Mouse (Mus musculus) inflammation-experienced regulatory T-cells, adult 6 months (primary cell): Measurements from ENCODE around the gene Cdk9. TPM values are rescaled to one million over a fixed set of nuclear protein-coding genes. Genes with fewer than 3 reads are reported as not detected.

Experiments used
- ATAC-seq: one replicate; pipeline ENCODE4 v1.8.0; 2017
- polyA plus RNA-seq, 3 experiments: library from polyadenylated mRNA; unstranded; fragments of 100-300 nt; shearing (Covaris generic); gene quantifications; one replicate each; pipeline ENCODE4 v1.2.1; 2017

Gene Cdk9
- polyA plus RNA-seq, 3 experiments from 2014 or later, result 21.2 to 31.2 (median 30.4) TPM

DNA sequence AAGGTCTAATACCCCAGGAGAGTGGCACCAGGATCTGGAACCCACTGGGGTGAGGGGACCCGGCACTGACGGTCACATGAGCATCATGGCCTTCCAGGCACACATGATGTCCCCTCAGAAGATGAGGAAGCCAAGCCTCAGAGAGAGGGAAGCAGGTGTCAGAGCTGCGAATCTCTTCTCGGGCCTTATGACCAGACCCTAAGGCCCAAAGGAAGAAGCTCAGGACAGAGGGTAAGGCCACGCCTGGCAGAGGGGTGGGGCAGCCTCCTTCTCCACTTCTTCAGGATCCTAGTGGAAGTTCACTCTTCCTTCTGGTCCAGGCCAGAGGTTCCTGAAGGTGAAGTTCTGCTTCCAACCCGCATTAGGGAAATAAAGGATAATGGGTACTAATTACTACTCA, 19.8 kb upstream of the Cdk9 start:
- no peak for ATAC-seq

DNA sequence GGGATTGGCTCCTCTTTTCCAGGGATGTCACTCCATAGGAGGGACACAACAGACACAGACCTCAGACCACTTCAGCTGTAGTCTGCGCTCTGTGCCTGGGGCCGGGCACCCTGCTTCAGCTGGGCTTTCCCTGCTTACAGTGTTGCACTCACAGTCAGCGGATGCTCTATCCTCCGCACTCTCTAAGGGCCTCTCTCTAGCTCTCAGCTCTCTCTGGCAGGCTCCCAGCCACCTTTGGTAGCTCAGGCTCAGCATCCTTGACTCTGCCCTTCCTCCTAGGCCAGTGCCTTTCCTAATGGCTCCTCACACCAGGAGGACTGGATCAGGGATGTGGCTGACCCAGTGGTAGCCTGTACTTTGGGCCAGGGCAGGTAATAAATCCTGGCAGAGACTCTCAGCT, 19.0 kb upstream of the Cdk9 start:
- ATAC-seq, result no peak

DNA sequence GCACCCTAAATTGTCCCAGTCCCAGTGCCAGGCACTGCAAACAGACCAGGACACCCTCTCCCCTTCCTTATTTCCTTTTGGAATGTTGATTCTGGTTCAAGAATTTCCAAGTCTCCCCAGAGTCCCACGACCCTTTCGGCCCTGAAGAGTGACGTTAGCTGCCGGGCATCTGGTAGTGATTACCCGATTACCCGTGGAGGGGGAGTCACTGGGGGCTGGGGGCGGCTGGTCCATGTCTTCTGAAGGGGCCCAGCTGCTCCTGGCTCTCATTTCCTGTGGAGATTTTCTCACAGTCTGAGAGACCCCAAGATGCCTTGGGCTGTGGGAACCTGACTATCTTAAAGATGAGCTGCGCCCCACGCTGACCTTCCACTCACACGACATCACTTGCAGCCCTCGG, 18.0 kb upstream of the Cdk9 start:
- ATAC-seq, result no peak

DNA sequence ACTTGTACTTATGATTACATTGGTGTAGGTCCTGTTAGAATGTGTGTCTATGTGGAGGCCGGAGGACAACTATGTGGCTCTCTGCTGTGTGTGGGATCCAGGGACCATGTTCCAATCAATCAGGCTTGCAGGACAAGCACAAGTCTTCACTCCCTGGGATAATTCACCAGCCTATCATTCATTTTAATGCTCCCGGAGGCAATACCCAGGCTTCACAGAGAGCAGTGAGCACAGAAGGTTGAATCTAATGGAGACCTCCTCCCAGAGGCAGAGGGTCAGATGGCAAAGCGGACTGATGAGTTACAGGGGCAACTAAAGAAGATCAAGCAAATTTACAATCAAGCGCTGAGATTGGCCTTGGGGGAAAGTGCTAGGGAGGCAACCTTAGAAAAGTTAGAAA, 16.7 kb upstream of the Cdk9 start:
- ATAC-seq, result no peak

DNA sequence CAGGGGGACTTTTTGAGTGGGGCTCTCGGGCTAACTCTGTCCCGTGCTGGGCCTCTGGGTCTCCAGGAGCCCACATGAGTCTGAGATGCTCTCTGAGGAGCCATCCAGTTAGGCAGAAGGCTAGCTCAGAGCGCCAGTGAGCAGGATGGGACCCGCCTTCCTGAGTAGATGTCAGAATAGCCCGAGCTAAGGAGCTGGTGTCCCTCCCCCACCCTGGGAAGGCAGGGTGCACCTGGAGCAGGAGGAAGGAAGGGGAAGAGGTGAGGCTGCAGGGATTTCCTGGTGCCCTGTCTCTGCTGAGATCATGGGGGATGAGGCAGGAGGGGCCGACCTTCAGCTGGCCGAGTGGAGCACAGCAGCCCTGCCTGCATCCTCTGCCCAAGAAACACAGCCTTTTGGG, 15.6 kb upstream of the Cdk9 start:
- ATAC-seq, result no peak

DNA sequence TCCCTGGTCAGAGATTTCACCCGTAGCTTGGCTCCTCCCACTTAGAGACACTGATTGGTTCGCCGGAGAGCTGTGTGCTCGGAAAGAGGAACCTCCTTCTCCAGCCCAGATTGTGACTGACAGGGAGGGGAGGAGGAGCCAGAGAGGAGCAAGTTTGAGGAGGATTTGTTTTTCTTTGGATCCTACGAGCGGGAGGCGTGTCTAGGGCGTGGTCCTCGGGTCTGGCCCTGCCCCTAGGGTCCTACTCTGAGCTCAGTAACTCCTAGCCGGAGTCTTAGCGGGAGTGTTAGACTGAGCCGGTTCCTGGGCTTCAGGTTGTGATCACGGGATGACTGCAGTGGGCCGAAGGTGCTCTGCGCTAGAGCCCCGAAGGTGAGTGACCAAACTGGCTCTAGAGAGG, 14.6 kb upstream of the Cdk9 start:
- no peak for ATAC-seq

DNA sequence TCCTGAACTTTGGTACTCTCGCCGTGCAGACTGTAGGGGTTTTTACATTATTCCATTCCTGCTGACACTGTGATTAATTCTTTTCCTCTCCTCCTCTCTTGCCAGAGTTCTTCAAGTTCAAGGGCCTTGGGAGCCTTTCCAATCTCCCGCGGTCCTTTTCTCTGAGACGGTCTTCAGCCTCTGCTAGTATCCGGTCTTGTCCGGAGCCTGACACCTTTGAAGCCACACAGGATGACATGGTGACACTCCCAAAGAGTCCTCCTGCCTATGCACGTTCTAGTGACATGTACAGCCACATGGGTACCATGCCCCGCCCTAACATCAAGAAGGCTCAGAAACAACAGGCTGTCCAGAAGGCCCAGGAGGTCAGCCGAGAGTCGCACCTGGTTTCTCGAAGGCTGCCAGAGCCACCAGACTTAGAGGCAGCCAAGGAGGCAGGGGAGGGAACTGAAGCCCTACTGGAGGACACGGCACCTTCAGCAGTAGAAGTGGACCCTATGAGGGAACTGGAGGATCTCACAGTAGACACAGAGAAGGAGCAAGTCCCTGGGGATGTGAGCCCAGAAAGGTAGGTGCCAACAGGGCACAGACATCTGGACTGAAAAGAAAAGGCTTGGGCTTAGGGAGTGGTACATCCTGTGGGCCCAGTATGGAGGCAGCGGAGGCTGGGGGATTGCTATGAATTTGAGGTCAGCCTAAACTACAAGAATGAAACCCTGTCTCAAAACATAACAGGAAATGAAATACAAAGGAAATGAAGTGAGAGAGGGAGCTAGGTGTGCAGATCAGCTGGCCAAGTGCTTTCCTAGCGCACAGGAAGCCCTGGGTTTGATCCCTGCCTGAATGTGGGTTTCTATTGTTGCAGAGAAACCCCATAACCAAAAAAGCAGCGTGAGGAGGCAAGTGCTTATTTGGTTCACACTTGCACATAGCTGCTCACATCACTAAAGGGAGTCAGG, 12.2 kb upstream of the Cdk9 start:
- peak; percentile 68 for ATAC-seq

DNA sequence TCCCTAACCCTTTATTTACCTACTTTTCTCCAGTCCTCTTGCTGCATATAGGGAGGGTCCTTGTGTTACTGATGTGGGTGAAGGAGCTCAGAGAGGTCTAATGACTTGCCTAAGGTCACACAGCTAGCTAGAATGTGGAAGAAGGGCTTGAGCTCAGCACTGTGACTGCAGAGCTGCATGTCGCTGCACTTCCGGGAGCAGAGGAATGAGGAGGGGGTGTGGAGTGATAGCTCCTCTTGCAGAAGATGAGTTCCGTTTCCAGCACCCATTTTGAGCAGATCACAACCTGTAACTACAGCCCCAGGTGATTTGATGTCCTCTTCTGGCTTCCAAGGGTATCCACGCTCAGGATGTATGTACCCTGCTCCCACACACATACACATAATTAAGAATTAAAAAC, 11.3 kb upstream of the Cdk9 start:
- no peak for ATAC-seq

DNA sequence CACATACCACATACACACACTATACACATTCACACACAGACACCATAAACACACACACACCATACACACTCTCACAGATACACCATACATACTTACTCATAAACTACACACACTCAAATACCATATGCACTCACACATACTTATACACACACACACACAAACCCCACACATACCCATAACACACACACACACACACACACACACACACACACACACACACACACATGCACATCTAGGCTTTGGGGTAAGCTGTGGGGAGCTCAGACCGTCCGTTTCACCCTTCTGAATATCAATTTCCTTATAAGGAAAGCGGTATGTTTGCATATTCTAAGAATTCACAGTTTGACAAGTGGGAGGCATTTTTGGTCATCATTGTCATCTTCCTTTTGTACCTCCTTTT, 9.7 kb upstream of the Cdk9 start:
- no peak for ATAC-seq

DNA sequence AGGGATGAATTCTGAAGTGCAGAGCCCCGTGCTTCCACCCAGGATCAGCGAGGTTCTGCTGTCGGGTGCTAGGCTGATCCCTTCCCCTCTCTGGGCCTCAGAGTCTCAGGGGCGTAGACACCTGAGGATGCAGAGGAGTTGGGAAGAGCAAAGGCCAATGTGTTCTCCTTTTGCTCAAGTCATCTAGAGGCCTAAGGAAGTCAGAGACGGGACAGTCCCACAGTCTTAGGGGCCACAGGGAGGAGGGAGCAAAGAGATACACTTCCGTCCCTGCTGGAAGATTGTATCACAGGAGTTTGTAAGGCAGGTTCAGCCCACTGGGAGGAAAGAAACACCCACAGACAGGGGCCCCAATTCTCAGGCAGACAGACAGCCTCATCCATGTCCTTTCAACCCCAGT, 9.2 kb upstream of the Cdk9 start:
- ATAC-seq, result peak; percentile 57

DNA sequence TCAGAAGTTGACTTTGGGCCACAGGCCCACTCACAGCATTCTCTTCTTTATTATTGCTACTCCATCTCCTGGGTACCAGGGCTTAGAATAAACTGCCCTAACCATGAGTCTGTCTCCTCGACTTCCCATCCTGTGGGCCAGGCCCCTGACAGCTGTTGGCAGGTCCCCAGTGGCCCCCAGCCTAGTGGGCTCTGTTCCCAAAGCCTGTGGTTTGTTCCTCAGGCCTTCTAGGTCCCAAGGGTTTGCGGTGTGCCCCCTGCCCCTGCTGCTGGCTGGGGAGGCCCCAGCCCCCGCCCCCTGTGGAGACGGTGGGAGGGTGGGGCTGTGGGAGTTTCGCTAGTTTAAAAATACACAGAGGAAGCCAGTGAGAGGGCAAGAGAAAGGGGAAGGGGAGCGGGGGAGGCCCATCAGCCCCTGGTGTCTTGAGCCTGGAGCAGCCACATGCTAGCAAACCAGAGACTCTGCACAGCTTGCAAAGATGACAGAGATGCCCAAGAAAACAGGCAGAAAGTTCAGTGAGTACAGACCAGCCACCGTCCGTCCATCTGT, 7.9 kb upstream of the Cdk9 start, which contains the start of gene Sh2d3c:
TSS of gene Sh2d3c (plus strand) at position 375 of the 549 bp plus-strand sequence.
- ATAC-seq, result no peak

DNA sequence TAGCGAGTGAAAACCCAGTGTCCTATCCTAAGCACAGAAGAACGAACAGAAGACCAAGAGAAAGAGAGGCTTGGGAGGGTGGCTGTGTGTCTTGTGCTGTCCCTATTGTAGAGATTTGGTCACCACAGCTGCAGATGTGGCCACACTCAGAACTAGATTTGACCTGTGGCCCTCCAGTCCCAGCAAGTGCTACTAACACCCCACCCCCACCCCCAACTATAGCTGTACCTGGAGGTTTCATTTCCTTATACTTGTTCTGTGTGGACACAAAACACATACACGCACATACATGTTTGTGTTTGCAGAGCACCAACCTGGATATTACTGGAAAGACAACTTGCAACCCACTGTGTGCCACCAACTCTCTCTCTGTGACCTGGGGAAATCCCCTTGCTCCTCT, 7.2 kb upstream of the Cdk9 start:
- no peak for ATAC-seq

DNA sequence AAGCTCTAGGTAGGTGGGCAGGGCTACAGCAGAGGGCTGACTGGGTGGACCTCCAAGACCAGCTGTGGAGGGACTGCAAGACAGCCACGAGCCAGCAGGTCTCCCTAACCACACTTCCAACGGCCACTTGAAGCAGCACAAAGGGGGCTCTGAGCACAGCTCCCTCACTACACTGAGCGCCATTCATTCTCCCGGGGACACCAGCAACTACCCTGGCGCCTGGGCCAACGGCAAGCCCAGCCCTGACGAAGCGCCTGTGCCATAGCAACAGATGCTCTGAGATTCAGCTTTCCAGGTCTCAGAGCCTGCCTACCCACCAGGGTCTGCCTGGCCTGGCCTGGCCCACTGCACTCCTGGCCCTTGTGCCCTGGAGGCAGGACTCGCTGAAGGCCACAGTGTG, 5.9 kb upstream of the Cdk9 start:
- no peak for ATAC-seq

DNA sequence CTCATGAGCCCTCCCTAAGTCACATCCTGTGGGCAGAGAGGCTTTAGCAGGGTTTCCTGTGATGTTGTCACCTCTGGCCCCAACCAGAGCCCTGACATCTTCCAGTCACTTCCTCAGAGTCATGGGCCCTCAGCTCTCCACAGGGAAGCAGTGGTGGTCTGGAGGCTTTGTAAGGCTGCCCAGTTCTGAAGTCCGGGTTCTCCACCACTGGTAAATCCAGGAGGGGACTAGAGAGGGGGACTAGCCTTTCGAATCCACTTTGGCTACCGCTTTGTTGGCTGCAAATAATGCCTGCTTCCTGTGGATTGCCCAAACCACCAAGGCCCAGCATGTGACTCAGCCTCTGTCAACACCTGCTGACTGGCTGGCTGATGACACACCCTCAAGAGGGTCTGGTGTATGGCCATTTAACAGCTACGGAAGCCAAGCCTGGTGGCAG, 2.1 kb upstream of the Cdk9 start:
- peak; percentile 42 for ATAC-seq

DNA sequence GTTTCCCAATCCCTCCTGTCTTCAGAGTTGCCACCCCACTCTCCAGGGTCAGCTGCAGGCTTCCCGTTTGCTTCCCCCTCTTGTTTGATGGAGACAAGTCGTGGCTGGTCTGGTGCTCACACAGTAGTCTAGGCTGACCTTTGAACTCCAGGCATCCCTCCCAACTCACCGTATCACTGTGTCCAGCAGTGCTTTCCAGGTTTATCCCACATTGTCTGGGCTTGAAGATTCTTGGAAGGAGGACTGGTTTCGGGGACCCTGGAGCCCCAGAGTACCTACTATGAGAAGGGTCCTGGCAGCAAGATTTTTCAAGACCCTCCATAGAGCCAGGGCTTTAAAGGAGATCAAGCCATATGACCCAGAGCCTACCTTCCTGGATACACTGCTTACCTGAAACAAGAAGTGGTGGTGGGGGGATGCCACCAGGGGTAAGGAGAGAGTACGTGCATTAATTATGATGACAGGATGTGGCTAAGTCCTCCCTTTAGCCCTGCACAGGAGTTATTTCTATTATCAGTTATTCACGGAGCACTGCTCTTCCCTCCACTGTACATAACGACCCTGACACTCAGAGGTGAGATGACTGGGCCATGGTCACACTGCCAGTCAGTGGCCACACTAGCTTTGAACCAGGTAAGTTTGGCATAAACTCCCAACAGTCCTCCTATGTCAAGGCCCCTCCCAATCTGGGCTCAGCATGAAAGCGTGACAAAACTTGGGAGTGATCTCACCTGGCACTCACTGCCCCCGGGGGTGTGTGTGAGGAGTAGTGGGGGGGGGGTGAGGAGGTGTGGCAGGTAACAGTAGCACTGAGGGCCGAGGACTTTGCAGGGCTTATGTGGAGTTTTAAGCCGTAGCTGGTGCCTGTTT, 1.5 kb upstream of the Cdk9 start:
- peak; percentile 30 for ATAC-seq

DNA sequence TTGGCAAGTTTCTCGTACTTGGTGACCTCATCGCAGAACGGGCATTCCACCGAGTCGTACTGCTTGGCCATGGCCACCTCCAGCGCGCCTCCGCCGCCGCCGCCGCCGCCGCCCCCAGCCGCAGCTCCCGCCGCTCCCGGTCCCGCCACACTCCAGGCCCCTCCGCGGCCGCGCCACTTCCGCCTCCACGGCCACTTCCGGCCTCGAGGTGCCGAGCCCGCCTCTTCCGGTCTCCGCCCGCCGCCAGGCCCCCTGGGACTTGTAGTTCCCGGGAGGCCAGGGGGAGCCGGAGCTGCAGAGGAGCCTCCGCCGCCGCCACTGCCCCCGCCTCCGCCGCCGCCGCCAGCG, 316 bp downstream of the Cdk9 start:
- peak; percentile 59 for ATAC-seq

DNA sequence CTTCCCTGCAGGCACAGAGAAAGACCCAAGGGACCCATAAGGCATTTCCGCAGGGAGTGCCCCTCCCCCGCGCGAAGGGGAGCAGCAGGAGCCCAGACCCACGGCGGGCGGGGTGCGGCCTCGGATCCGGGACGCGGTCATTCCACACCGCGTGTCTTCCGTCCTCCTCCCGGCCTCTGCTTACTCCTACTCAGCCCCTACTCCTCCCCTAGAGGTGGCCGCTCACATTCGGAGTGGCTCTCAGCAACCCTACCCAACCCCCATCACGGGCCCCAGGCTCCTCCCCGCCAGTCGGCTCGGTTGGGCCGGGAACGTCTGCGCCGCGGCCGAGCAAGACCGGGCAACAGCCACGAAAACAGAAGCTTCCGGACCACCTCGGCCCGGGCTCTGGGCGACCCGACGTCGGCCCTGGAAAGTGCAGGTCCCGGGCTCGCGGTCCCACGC, 746 bp downstream of the Cdk9 start:
- no peak for ATAC-seq

DNA sequence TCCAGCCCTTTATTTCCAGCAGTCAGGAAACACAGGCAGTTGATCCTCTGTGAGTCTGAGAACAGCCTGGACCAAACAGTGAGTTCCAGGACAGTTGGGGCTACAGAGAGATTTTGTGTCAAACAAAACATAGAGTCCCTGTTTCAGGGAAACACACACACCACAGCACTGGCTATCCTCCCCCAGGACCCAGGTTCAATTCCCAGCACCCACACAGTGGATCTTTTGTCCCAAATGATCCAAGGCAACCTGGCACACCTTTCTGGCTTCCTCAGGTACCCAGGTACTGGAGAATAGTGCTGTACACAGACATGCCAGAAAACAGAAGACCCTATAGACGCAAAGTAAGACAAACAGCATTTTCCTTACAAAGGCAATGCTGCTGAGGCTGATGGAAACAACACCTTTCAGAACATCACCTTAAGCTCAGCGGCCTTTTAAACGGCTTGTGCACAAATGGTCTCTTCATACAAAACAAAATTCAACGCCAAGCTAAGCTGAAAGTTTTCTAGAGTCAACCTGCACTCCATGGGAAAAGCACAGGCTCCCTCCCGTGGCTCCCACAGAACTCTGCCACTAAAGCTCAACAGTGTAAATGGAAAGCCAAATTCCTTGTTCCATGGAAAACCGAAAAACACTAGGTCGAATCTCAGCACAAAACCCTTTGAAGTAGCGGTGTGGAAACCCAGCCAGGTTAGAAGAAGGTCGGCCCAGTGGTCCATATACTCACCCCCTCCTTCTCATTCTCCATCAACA, 1.4 kb downstream of the Cdk9 start:
- ATAC-seq, result no peak

DNA sequence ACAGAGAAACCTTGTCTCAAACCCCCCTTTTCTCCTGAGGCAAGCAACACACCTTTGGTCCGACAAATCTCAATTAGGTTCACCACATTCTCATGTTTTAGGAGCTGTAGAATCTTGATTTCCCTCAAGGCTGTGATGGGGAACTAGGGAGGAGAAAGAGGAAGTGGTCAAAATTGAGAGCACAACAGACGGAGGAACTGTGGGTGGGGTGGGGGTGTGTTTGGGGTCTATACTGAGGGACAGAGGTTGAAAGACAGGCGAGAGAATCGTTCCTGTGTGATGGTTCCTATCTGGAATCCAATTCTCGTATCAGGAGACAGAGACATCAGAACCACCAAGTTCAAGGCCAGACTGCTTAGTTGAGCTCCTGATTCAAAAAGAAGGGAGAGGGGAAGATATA, 2.5 kb downstream of the Cdk9 start:
- ATAC-seq, result no peak

DNA sequence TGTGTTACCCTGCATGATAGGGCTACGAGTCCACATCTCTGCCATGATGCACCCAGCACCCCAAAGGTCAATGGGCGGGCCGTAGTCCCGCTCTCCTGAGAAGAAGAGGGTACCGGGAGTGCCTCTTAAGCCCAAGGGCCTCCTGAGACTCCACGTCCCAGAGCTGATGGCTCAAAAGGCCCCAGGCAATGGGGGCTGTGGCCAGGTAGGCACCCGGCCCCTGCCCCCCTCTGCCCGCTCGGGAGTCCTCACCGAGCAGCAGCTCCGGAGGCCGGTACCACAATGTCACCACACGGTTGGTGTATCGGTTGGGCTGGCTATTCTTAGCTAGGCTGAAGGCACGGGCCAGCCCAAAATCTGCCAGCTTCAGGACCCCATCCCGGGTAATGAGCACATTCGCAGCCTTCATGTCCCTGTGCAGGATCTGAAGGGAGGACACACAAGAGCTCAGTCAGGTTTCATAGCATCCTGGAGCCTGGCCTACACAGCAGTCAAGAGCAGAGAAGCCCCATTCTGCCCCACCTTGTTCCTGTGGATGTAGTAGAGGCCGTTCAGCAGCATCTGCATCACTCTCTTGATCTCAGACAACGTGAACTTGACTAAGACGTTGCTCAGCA, 3.2 kb downstream of the Cdk9 start:
- no peak for ATAC-seq

DNA sequence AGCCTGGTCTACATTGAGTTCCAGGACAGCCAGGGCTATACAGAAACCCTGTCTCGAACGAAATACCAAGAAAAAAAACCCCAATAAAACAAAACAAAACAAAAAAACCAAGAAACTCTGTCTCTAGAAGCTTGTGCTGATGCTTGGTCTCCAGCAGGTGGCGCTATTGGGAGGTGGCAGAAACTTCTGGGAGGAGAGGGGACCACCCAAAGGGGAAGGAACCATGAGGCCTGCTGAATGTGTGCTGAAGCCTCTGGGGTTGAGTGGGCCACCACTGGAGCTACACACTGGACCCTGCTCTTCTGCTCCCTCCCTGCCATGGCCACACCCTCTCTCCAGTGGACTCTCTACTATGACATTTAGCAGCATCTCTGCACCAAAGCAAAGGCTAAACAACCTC, 4.2 kb downstream of the Cdk9 start:
- ATAC-seq, result no peak

DNA sequence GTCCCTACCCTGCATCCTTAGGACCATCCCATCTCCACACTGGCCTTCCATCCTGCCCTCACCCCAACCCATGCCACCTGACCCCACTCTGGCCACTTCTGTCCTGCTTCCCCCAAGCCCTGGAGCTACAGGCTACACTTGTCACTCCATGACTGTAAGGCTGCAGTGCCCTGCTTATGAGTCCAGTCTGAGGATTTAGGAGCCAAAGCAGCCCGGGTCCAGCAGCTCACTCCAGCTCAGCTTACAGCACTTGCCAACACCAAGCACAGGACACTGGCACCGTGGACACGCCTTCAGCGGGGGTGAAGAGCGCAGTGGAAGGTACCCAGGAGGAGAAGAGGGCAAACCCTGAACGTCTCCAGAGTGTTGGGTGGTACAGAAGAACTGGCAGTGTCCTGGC, 5.9 kb downstream of the Cdk9 start:
- ATAC-seq, result no peak
